Mouse (Mus musculus): ENCODE measurements around the gene Ddx39. TPM values are rescaled to one million over a fixed set of nuclear protein-coding genes. Genes with fewer than 3 reads are reported as not detected.

Gene Ddx39
- total RNA-seq, 2 experiments from 2014 or later = 21.6 to 24.8 TPM

DNA sequence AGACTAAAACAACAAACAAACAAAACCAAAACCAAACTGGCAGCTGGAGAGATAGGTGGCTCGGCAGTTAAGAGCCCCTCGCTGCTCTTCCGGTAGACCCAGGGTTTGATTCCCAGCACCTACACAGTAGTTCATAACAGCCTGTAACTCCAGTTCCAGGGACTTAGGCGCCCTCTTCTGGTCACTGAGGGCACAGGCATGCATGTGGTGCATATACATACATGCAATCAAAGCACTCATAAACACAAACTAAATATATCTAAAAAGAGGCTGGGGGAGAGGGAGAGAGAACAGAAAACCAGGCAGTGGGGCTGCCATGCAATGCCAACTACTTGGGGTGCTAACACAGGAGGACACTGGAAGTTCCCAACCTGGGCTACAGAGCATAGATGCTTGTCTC, 22.4 kb downstream of the Ddx39 start:
- no peak for DNase-seq

DNA sequence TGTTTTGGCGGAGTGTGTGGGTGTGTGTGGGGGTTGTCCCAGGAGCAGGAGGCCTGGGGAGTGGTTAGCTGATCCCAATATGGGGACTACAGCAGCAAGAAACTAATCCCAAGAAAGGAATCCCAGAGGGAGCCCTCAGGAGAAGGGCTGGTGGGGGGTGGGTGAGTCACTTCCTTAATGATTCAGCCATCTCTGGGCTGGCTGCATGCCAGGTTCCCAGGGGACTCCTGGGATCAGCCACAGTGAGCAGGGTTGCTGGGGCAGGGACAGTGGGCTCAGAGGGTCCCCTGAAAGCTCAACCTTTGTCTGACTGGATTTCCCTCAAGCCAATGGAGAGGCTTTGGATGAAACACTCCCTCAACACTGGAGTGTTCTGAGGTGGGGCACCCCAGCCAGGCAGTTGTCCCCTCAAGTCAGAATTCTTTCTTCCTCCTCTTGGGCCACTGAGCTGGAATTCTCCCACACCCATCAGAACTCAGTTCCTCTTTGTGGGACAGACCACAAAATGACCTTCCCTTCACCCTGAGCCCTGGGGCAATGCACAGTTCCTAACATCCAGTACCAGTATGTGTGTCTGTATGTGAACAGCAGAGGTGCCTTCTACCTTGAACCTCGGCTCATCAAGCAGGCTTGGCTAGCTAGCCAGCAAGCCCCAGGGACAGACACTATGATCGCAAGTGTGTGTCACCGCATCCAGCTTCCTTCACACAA, 23.0 kb downstream of the Ddx39 start:
- peak; percentile 81 to 89 for DNase-seq

DNA sequence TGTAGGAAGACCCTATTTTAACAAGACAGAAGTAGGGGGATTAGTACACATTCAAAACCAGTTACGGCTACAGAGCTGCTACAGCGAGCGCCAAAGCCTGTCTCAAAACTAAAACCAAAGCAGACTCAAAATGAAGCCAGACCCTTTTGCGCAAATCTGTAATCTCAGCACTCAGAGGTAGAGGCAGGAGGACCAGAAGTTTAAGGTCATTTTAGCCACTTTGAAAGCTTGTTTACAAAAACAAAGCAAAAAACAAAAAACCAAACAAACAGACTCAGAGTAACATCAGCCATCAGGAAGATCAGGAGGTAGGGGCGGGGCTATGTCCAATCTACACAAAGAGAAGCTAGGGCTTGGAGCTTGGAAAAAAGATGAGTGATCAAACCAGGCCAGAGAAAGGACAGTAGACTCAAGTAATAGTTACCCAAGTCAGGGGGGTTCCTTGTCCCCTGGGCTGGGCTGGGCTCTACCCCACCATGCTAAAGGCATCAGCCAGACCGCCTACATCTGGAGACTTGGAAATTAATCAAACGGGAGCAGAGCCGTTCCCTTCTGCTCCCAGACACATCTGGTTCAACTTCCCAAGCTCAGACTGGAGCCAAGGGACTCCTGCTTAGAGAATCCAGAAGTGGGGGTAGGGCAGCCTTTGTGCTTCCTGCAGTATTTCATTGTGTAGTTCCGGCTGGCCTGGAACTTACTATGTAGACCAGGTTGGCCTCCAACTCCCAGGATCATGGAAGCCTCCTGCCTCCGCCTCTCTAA, 24.2 kb downstream of the Ddx39 start:
- peak in 1 of 2 experiments; percentile 38 for DNase-seq

DNA sequence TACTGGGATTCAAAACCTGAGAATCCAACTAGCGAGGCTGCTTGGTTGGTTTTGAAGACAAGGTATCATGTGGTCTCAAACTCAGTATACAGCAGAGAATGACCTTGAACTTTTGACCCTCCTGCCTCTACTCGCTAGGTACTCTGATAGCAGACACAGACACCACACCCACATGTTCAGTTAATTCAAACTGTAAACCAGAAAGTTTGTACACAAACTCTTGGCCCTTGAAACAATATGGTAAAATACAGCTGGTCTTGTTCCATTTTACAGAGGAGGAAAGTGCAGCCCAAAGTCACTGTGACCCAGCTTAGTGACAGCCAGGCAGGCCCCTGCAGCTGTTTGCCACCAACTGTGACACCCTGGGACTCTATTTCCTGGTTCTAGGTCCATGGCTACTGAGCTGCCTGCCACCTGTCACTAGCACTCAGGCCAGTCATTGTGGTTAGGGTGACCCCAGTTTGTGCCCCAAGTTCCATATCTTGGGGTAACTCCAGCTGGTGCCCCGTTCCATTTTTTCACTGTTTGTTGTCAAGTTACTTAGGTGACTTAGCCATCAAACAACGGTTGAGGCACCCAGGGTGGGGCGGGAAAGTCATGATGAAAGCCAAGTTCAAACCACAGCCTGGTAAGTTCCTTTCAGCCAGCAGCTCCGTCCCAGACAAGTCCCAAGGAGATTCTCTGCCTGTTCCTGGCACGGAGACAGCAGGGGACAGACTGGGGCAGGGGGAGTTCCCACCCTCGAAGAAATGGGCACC, 24.9 kb downstream of the Ddx39 start:
- peak in 1 of 2 experiments; percentile 25 for DNase-seq

DNA sequence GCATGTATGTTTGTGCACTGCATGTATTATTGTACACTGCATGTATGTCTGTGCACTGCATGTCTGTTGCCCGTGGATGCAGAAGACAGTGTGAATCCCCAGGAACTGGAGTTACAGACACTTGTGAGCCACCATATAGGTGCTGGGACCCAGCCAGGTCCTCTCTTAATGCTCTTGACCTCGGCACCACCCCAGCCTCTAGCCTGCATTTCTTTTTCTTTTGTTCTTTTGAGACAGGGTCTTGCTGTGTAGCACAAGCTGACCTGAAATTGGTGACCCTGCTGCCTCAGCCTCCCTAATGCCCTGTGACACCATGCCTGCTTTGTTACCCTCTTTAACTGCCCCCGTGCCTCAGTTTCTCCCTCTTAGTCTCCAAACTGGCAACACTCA, 25.6 kb downstream of the Ddx39 start:
- DNase-seq = no peak

DNA sequence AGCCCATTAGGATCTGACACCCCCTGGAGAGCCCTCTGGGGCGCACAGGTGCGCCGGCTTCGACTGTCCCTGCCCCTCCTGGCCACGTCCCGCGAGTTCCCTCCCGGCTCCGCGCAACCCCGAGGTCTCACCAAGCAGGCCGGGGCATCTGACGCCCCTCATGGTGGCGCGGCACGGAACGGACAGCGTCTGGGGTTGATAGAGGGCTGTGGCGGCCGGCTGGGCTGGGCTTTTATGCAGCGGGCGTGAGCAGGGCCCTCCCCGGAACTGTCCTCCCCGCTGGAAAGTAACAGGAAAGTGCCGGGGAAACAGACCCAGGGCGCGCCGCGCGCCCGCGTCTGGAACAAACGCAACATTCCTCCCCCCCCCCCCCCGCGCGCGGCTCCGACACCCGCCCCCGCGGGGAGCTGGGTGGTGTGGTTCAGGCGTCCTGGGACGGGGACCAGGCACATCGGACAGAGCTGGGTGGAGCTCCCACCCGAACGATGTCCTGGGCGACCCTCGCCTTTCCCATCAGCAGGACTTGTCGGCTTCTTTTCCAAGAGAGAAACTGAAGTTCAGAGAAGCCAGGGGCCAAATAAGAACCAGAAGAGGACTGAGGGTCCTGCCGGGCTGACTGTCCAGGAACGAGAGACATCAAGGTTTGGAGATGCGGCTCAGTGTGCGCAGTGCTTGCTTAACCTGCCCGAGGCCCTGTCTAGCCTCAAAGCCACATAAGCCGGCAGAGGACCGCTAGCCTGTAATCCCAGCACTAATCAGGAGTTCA, 26.2 kb downstream of the Ddx39 start, which contains the start of gene Adgre5:
Gene Adgre5 (minus strand): TSS at position 351 of the 766 bp plus-strand sequence.
- peak; percentile 84 to 87 for DNase-seq

DNA sequence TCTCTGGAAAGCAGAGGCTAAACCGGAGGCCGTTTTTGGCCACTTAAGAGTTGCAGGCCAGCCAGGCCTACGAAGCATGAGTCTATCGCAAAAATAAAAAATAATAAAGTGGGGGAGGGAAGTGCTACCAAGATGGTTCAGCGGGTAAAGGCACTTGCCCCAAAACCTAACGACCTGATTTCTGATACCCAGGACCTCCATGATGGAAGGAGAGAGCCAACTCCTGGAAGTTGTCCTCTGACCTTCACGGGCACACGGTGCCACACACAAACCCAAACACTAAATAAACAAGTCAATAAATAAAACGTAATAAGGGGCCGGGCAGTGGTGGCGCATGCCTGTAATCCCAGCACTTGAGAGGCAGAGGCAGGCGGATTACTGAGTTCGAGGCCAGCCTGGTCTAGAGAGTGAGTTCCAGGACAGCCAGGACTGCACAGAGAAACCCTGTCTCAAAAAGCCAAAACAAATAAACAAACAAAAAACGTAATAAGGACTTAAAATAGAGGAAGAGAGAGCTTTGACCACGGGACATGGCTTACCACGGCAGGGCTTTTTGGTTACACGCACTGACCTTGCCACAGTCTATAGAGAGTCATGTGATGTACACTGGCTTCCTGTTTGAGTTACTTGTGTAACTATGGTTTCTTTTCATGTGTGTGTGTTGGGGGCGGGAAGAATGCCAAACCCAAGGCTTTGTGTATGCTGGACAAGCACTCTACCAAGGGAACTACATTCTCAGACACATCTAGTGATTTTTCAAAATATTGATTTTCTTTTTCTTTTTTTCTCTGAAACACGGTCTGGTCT, 27.1 kb downstream of the Ddx39 start:
- DNase-seq = no peak

DNA sequence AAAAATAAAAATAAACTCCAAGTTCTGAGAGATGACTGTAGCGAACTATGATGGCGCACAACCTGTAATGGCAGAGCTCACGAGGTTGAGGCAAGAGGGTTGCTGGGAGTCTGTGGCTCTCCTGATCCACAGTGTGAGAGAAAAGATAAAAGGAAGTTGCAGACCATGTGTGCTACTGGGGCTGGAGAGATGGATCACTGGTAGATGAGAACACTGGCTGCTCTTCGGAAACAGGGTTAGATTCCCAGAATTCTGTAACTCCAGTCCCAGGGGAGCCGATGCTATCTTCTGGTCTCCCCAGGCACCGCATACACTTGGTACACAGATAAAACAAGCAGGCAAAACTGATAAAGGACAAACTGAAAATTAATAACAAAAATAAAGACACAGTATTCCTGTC, 28.0 kb downstream of the Ddx39 start:
- DNase-seq = no peak

DNA sequence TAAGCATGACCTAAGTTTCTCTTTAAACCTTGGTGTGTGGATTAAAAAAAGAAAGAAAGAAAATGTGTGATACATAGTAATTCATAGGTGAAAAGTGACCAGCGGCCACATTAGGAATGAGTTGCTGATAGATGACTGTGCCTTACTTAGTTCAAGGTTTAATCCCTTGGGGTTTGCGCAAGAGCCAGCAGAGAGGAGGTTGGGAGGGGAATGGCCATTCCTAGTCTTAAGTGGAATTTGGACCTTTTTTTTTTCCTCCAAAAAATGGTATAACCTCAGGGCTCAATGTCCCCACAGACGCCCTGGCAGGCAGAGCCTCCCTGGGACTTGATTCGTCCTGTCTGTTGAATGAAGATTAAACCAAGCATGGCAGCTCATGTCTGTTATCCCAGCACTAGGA, 29.1 kb downstream of the Ddx39 start:
- no peak for DNase-seq

DNA sequence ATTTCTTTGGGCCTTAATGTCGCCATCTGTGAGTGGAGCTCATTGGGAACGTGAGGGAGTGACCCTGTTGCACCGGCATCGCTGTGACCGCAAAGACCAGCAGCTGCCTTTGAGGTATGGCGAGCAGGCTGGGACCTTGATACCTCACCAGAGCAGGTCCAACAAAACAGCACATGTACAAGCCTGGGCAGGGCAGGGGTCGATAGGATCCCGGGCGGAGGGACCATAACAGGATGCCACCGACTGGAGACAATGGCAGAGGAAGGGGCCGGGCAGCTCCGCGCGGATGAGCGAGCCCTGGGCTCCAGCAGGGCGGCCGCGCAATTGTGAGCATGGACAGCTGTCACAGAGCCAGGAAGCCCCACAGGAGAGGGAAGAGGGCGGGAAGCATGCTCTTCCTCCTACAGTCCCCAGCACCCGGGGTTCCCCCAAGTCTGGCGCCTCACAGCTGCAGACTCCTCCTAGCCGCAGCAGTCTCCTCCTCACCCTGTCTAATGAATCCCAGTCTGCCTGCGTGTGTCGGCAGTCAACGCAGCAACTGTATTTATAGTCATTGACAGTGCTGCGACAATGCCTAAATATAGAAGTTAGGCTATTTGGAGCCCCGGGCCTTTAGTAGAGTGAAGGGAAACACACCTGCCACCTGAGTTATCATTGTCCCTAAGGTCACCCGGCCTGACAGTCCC, 32.8 kb downstream of the Ddx39 start:
- DNase-seq = peak; percentile 57 to 79

DNA sequence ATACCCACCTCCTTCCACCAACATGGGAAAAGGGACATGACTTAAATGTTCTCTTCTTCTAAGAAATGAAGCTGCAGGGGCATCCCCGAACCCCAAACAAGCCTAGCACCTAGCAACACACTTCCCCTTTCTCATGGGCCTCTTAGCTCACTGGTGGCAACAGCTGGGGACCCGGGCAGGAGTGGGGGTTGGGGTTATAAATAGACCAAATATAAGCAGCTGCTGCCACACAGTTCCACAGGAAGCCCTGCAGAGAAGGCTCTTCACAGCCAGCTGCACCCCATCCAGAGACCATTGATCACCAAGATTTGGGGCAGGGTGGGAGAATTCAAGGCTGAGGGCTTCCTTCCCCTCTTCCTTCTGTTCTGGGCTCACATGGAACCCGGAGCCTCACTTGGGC, 33.7 kb downstream of the Ddx39 start:
- peak in 1 of 2 experiments; percentile 40 for DNase-seq

DNA sequence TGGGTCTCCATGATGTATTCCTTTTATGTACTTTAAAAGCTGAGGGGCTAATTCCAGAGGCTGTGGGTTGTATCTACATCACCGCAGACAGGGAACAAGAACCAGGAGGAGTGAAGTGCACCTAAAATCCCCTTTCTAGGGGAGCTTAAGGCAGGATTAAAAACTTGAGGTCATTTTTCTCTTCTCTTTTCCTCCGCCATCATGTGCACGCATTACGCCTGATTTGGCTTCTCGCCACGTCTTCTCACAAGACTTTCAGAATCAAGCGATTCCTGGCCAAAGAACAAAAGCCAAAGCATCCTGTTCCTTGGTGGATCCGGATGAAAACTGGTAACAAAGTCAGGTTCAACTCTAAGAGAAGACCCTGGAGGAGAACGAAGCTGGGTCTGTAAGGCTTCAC, 34.3 kb downstream of the Ddx39 start:
- no peak for DNase-seq

DNA sequence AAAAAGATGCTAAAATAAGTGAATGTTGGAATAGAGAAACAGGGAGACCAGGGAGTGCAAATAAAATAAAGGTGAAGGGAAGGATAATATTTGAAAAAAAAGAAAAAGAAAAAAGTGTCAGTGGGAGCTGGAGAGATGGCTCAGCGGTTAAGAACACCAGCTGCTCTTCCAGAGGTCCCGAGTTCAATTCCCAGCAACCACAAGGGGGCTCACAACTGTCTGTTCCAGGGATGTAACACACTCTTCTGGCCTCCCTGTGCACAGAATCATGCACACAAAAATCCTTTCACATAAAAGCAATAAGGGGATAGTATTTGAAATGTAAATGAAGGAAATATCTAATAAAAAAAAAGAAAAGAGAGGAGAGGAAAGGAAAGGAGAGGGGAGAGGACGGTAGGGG, 39.2 kb downstream of the Ddx39 start:
- no peak for DNase-seq

DNA sequence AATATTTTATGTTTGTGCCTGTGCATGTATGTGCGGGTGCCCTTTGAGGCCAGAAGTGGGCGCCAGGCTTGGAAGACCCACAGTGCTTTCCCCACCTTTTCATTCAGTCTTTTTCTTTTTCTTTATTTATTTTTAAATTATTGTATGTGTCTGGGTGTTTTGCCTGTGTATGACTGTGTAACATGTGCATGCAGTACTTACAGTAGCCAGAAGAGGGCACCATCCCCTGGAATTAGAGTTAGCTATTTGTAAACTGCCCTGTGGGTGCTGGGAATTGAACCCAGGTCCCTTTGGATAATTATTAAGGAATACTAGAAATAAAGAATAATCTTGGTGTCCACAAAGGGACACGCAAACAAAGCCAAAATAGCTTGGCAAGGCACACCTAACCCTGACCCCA, 41.3 kb downstream of the Ddx39 start:
- DNase-seq = no peak

DNA sequence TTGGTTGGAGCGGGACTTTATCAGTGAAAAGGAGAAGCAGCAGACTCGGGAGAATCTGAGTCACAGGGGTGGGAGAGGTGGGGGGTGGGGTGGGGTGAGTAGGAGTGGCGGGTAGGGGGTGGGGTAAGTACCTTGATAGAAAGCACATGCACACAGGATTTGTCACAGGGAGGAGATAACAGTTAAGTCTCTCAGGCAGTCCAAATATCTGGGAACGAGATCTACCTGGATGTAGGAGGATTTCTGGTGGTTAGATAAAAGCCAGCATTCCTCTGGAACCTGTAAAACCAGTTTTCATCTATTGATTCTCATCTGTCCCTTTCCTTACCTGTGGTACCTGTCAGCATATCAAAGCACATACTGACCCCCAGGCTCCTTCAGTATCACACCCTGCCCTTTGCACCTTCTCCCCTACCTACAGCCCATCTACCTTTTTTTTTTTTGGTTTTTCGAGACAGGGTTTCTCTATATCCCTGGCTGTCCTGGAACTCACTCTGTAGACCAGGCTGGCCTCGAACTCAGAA, 42.2 kb downstream of the Ddx39 start:
- DNase-seq = no peak

DNA sequence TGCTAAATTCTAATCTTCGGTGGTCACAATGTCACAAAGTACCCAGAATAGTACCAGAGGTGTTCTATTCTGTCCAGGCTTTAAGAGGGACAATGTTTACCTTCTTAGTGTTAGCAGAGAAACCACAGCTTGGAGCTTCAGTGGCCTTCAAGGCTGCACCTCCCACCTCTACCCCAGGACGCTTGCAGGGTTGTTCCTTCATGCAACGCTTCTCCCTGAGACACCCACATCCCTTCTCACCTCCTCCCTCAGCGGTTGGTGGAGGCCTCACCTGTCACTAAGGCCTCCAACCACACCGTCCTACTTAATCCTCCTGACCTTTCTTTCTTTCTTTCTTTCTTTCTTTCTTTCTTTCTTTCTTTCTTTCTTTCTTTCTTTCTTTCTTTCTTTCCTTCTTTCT, 43.3 kb downstream of the Ddx39 start:
- no peak for DNase-seq

DNA sequence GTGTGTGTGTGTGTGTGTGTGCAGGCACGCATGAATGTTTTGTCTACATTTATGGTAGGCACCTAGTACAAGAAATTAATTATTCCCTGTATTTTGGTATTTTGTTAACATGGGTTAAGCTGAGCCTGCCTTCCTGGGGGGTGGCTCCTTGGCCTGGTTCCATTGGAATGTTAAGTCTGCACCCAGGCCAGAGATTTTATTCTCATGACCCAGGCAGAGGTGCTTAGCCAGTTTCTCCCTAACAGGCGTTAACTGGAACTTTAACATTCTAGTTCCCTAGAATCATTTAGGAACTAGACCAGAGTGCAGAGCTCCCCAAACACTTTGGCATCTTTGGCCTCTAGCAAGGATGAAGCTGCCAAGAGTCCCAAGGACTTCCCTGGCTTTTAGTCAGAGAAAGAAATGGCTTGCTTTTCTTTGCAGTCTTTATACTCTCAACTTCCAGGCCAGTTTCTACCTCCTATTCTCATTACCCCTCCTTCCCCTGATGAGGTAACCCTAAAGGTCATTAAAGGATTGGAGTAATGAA, 44.3 kb downstream of the Ddx39 start:
- DNase-seq = peak in 1 of 2 experiments; percentile 38

DNA sequence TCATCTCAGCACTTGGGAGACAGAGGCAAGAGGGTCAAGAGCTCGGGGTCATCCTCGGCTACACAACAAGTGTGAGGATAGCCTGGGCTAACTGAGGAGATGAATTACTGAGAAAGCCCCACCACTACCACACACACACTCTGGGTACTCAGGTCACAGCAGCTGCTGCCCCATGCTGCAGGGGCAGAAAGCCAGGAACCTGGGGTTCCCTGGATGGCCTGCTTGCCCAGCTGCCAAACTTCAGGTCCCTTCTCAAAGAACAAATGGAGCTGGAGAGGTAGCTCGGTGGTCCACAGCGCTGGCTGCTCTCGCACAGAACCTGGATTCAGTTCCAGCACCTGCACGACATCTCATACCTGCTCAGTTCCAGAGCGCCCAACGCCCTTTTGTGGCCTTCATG, 49.1 kb downstream of the Ddx39 start:
- DNase-seq = no peak

DNA sequence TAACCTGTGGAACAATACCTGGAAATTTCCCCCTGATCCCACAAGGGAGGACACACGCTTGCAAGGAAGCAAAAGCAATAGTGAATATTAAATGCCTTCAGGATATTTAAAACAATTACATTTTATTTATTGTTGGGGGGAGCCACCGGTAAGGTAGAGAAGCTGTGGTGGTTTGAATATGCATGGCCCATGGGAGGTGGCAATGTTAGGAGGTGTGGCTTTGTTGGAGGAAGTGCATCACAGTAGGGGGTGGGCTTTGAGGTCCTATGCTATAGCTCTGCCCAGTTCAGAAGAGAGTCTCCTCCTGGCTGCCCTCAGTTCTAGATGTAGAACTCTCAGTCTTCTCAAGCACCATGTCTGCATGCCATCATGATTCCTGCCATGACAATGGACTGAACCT, 49.7 kb downstream of the Ddx39 start:
- no peak for DNase-seq

DNA sequence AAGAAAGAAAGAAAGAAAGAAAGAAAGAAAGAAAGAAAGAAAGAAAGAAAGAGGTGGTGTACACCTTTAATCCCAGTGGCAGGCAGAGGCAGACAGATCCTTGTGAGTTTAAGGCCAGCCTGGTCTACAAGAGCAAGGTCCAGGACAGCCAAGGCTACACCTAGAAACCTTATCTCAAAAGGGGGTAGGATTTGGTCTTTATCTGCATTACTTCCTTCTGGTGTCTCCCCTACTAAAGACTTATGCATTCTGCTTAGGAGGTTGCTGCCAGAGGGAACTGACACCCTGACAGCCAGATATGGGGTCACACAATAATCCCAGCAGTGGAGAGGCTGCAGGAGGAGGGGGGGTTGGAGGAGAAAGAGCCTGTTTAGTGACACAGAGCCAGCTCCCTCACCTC, 50.7 kb downstream of the Ddx39 start:
- no peak for DNase-seq

Measured in adrenal gland, postnatal 36 days (tissue).